Mouse (Mus musculus) bone marrow macrophage, adult 2 months (primary cell): Measurements from ENCODE around the gene Timd2. TPM values are rescaled to one million over a fixed set of nuclear protein-coding genes. Genes with fewer than 3 reads are reported as not detected.
"Not testable (repeated sequence)": the region's sequence is repeated elsewhere in the genome, so short reads cannot be mapped to it uniquely, and the experiment has no call there.

ENCODE experiments used
- H3K27ac ChIP-seq: 2 replicates; pipeline ENCODE4 v1.5.1; 2012; ENCODE audit warnings: low read depth, low read length; ENCODE audit not compliant: insufficient read depth
- H3K4me1 ChIP-seq: 2 replicates; pipeline ENCODE4 v1.6.1; 2012; ENCODE audit warnings: low read length; ENCODE audit not compliant: control insufficient read depth, insufficient read depth
- H3K4me3 ChIP-seq: 2 replicates; pipeline ENCODE4 v1.5.1; 2012; ENCODE audit warnings: mild to moderate bottlenecking, low read length, moderate library complexity; ENCODE audit not compliant: insufficient read depth
- CTCF ChIP-seq: IDR thresholded peaks from 2 replicates; pipeline ENCODE4 v1.5.1; 2012; ENCODE audit warnings: low read depth, mild to moderate bottlenecking, low read length, moderate library complexity
- POLR2A ChIP-seq: IDR thresholded peaks from 2 replicates; pipeline ENCODE4 v1.6.1; 2012; ENCODE audit warnings: mild to moderate bottlenecking, low read depth, low read length, borderline replicate concordance
- polyA plus RNA-seq: library from polyadenylated mRNA; stranded (reverse); fragments of >200 nt; gene quantifications from 2 replicates; pipeline ENCODE4 v1.2.4, GENCODE M21; 2012; ENCODE audit not compliant: missing spikeins, insufficient read depth, insufficient read length

The Timd2 gene
- not detected in 2 replicates for polyA plus RNA-seq

- H3K27ac ChIP-seq: no peak within 1 kb of the TSS
- H3K4me3 ChIP-seq: no peak within 1 kb of the TSS
- no peaks in the 10 kb centered on the region for H3K4me1 ChIP-seq
- TF ChIP-seq CTCF (no peak), POLR2A (no peak)
Measured at GRCm38 (mm10) chr11:46706664-46707356, at the start of gene Timd2. Timd2 (minus strand) TSS chr11:46707061.

- not testable (repeated sequence) for H3K4me3 ChIP-seq, H3K4me1 ChIP-seq, H3K27ac ChIP-seq
Measured at GRCm38 (mm10) chr11:46755714-46756113, 48.9 kb upstream of the Timd2 start.

- Histone ChIP-seq H3K4me3 (no peak overlapping the region), H3K27ac (no peak overlapping the region), H3K4me1 (no peaks in the 10 kb centered on the region)
- no peak for TF ChIP-seq CTCF
- no peak for TF ChIP-seq POLR2A
Measured at GRCm38 (mm10) chr11:46754669-46755068, 47.8 kb upstream of the Timd2 start.

- H3K4me3 ChIP-seq: no peak overlapping the region
- H3K4me1 ChIP-seq: no peaks in the 10 kb centered on the region
- TF ChIP-seq CTCF: no peak
- TF ChIP-seq POLR2A: no peak
- no peak overlapping the region for H3K27ac ChIP-seq
Measured at GRCm38 (mm10) chr11:46753662-46754061, 46.8 kb upstream of the Timd2 start.

GRCm38 (mm10) chr11:46747996-46748395 is 41.1 kb upstream of the Timd2 start:
- TF ChIP-seq POLR2A: no peak
- Histone ChIP-seq H3K4me3 (no peak overlapping the region), H3K27ac (no peak overlapping the region), H3K4me1 (no peaks in the 10 kb centered on the region)

GRCm38 (mm10) chr11:46741716-46742115 is 34.9 kb upstream of the Timd2 start:
- no peaks in the 10 kb centered on the region for H3K4me1 ChIP-seq
- H3K4me3 ChIP-seq: no peak overlapping the region
- TF ChIP-seq CTCF (no peak), POLR2A (no peak)

GRCm38 (mm10) chr11:46740886-46741285 is 34.0 kb upstream of the Timd2 start:
- no peaks in the 10 kb centered on the region for H3K4me1 ChIP-seq
- H3K27ac ChIP-seq: no peak overlapping the region
- TF ChIP-seq CTCF (no peak), POLR2A (no peak)
- H3K4me3 ChIP-seq: no peak overlapping the region

More at GRCm38 (mm10) chr11:46741716-46742115, 34.9 kb upstream of the Timd2 start:
- H3K27ac ChIP-seq: no peak overlapping the region

GRCm38 (mm10) chr11:46739501-46739900 is 32.6 kb upstream of the Timd2 start:
- Histone ChIP-seq H3K27ac (no peak overlapping the region), H3K4me3 (no peak overlapping the region), H3K4me1 (no peaks in the 10 kb centered on the region)
- no peak for TF ChIP-seq POLR2A
- TF ChIP-seq CTCF: no peak

GRCm38 (mm10) chr11:46735076-46735475 is 28.2 kb upstream of the Timd2 start, which contains the start of gene Havcr1:
Havcr1 (plus strand) TSS chr11:46735080.
- H3K27ac ChIP-seq, H3K4me1 ChIP-seq, H3K4me3 ChIP-seq: not testable (repeated sequence)

- Histone ChIP-seq H3K27ac (no peak overlapping the region), H3K4me1 (no peaks in the 10 kb centered on the region), H3K4me3 (no peak overlapping the region)
- no peak for TF ChIP-seq POLR2A
- TF ChIP-seq CTCF: no peak
Measured at GRCm38 (mm10) chr11:46734617-46735016, 27.8 kb upstream of the Timd2 start.

GRCm38 (mm10) chr11:46733242-46733789 is 26.5 kb upstream of the Timd2 start:
- no peak overlapping the region for H3K4me3 ChIP-seq
- no peak for TF ChIP-seq CTCF
- no peak for TF ChIP-seq POLR2A

More at GRCm38 (mm10) chr11:46733242-46733789, 26.5 kb upstream of the Timd2 start:
- Histone ChIP-seq H3K4me1 (no peaks in the 10 kb centered on the region), H3K27ac (no peak overlapping the region)
